Mouse (Mus musculus): Measurements from ENCODE around the gene 1700018F24Rik.
"Not testable (repeated sequence)": the region's sequence is repeated elsewhere in the genome, so short reads cannot be mapped to it uniquely, and the experiment has no call there.

1700018F24Rik gene

GRCm38 (mm10) chr5:145042690-145043089 lies at the start of gene 1700018F24Rik:
TSS of gene 1700018F24Rik (plus strand) at chr5:145042990.
- DNase-seq, result not testable (repeated sequence)

- peak in 1 of 2 experiments; percentile 4 for DNase-seq
Observed at GRCm38 (mm10) chr5:144998491-144998890, 44.3 kb upstream of the 1700018F24Rik start.

GRCm38 (mm10) chr5:145003362-145003761 lies 39.4 kb upstream of the 1700018F24Rik start:
- DNase-seq, result peak in 1 of 2 experiments; percentile 8

GRCm38 (mm10) chr5:145004495-145004894 lies 38.3 kb upstream of the 1700018F24Rik start:
- peak in 1 of 2 experiments; percentile 14 for DNase-seq

GRCm38 (mm10) chr5:145005596-145005995 lies 37.2 kb upstream of the 1700018F24Rik start:
- peak in 1 of 2 experiments; percentile 12 for DNase-seq

- no peak for DNase-seq
Observed at GRCm38 (mm10) chr5:145008878-145009659, 33.7 kb upstream of the 1700018F24Rik start.

GRCm38 (mm10) chr5:145014278-145014677 lies 28.5 kb upstream of the 1700018F24Rik start:
- no peak for DNase-seq

GRCm38 (mm10) chr5:145016761-145017160 lies 26.0 kb upstream of the 1700018F24Rik start:
- not testable (repeated sequence) for DNase-seq

- not testable (repeated sequence) for DNase-seq
Observed at GRCm38 (mm10) chr5:145020254-145020653, 22.5 kb upstream of the 1700018F24Rik start.

GRCm38 (mm10) chr5:145020712-145021111 lies 22.1 kb upstream of the 1700018F24Rik start:
- not testable (repeated sequence) for DNase-seq

GRCm38 (mm10) chr5:145030476-145030875 lies 12.3 kb upstream of the 1700018F24Rik start:
- not testable (repeated sequence) for DNase-seq

GRCm38 (mm10) chr5:145032391-145032790 lies 10.4 kb upstream of the 1700018F24Rik start, which contains the start of gene Gm4871:
TSS of gene Gm4871 (minus strand) at chr5:145032754.
- not testable (repeated sequence) for DNase-seq

GRCm38 (mm10) chr5:145041628-145042027 lies 1.2 kb upstream of the 1700018F24Rik start:
- peak in 1 of 2 experiments; percentile 9 for DNase-seq

GRCm38 (mm10) chr5:145054187-145054586 lies 11.4 kb downstream of the 1700018F24Rik start:
- DNase-seq, result not testable (repeated sequence)

GRCm38 (mm10) chr5:145057907-145058306 lies 15.1 kb downstream of the 1700018F24Rik start:
- no peak for DNase-seq

GRCm38 (mm10) chr5:145058722-145059121 lies 15.9 kb downstream of the 1700018F24Rik start:
- no peak for DNase-seq

- no peak for DNase-seq
Observed at GRCm38 (mm10) chr5:145059524-145059923, 16.7 kb downstream of the 1700018F24Rik start.

GRCm38 (mm10) chr5:145064765-145065340 lies 22.1 kb downstream of the 1700018F24Rik start:
- DNase-seq, result no peak

- DNase-seq, result peak in 1 of 2 experiments; percentile 23
Observed at GRCm38 (mm10) chr5:145068863-145069262, 26.1 kb downstream of the 1700018F24Rik start.

GRCm38 (mm10) chr5:145069707-145070106 lies 26.9 kb downstream of the 1700018F24Rik start:
- DNase-seq, result peak; percentile 65 to 83

GRCm38 (mm10) chr5:145071342-145071741 lies 28.6 kb downstream of the 1700018F24Rik start:
- peak in 1 of 2 experiments; percentile 10 for DNase-seq

- DNase-seq, result peak in 1 of 2 experiments; percentile 3
Observed at GRCm38 (mm10) chr5:145075081-145075480, 32.3 kb downstream of the 1700018F24Rik start.

- DNase-seq, result no peak
Observed at GRCm38 (mm10) chr5:145081866-145082613, 39.2 kb downstream of the 1700018F24Rik start.
